Mouse (Mus musculus): ENCODE results near the gene Ikbip.
A peak's percentile ranks its signal among the peaks of the same experiment; 100 is the strongest.

The Ikbip gene

GRCm38 (mm10) chr10:91122646-91123045 lies 39.9 kb downstream of the Ikbip start:
- no peak for DNase-seq (ENCODE audit: low spot score in 2 of 2)

- peak; percentile 32 to 55 for DNase-seq (ENCODE audit: low spot score in 2 of 2)
Measured at GRCm38 (mm10) chr10:91123281-91123827, 40.6 kb downstream of the Ikbip start.

- DNase-seq (ENCODE audit: low spot score in 2 of 2), result peak; percentile 98
Measured at GRCm38 (mm10) chr10:91123828-91124822, 41.4 kb downstream of the Ikbip start, which contains the start of gene Slc25a3. TSS of gene Slc25a3 (minus strand) at chr10:91124059.

- DNase-seq (ENCODE audit: low spot score in 2 of 2), result no peak
Measured at GRCm38 (mm10) chr10:91126618-91127355, 44.0 kb downstream of the Ikbip start.

GRCm38 (mm10) chr10:91127395-91127794 lies 44.7 kb downstream of the Ikbip start:
- no peak for DNase-seq (ENCODE audit: low spot score in 2 of 2)

- no peak for DNase-seq (ENCODE audit: low spot score in 2 of 2)
Measured at GRCm38 (mm10) chr10:91128551-91129160, 45.9 kb downstream of the Ikbip start.

GRCm38 (mm10) chr10:91130792-91131191 lies 48.1 kb downstream of the Ikbip start:
- DNase-seq (ENCODE audit: low spot score in 2 of 2), result no peak

GRCm38 (mm10) chr10:91131565-91131964 lies 48.8 kb downstream of the Ikbip start:
- no peak for DNase-seq (ENCODE audit: low spot score in 2 of 2)

- no peak for DNase-seq (ENCODE audit: low spot score in 2 of 2)
Measured at GRCm38 (mm10) chr10:91135302-91135972, 52.7 kb downstream of the Ikbip start.

- peak in 1 of 2 experiments; percentile 10 for DNase-seq (ENCODE audit: low spot score in 2 of 2)
Measured at GRCm38 (mm10) chr10:91137400-91137799, 54.7 kb downstream of the Ikbip start.

- DNase-seq (ENCODE audit: low spot score in 2 of 2), result peak in 1 of 2 experiments; percentile 22
Measured at GRCm38 (mm10) chr10:91138317-91138716, 55.6 kb downstream of the Ikbip start.

GRCm38 (mm10) chr10:91139148-91139766 lies 56.5 kb downstream of the Ikbip start:
- no peak for DNase-seq (ENCODE audit: low spot score in 2 of 2)

- peak in 1 of 2 experiments; percentile 23 for DNase-seq (ENCODE audit: low spot score in 2 of 2)
Measured at GRCm38 (mm10) chr10:91141564-91141963, 58.8 kb downstream of the Ikbip start.

GRCm38 (mm10) chr10:91142654-91143191 lies 60.0 kb downstream of the Ikbip start:
- no peak for DNase-seq (ENCODE audit: low spot score in 2 of 2)

GRCm38 (mm10) chr10:91143313-91144230 lies 60.8 kb downstream of the Ikbip start:
- no peak for DNase-seq (ENCODE audit: low spot score in 2 of 2)

GRCm38 (mm10) chr10:91145413-91145812 lies 62.7 kb downstream of the Ikbip start:
- DNase-seq (ENCODE audit: low spot score in 2 of 2), result no peak
